Mouse (Mus musculus) heart, embryonic 14.5 days (tissue): ENCODE results near the gene A730009L09Rik. TPM values are rescaled to one million over a fixed set of nuclear protein-coding genes. Genes with fewer than 3 reads are reported as not detected.

ENCODE experiments used
- ATAC-seq: fragments of 200-750 bp; cut with Nextera tagmentation; 2 replicates; pipeline ENCODE4 v1.8.0; 2017; ENCODE audit warnings: low read depth, moderate TSS enrichment; ENCODE audit not compliant: insufficient number of reproducible peaks, insufficient read depth, low FRiP score
- H3K27ac ChIP-seq, 2 experiments: fragments of 200-500 bp in 1 of 2; fragments of 300-500 bp in 1 of 2; sonication (generic) in 1 of 2; replicated peaks in 1 of 2; 2 replicates each; pipeline ENCODE4 v1.5.1; 2012 to 2014; ENCODE audit warnings: low read depth in 2 of 2, low read length in 2 of 2, control low read depth in 1 of 2, mild to moderate bottlenecking in 1 of 2, mixed read lengths in 1 of 2; ENCODE audit not compliant: control insufficient read depth in 1 of 2, insufficient read depth in 1 of 2
- H3K27me3 ChIP-seq: fragments of 300-500 bp; sonication (generic); 2 replicates; pipeline ENCODE4 v1.6.1; 2014; ENCODE audit warnings: mild to moderate bottlenecking, low read length, control low read depth; ENCODE audit not compliant: control insufficient read depth, insufficient read depth
- H3K36me3 ChIP-seq: fragments of 300-500 bp; sonication (generic); 2 replicates; pipeline ENCODE4 v1.6.1; 2014; ENCODE audit warnings: mild to moderate bottlenecking, control low read depth, low read length, mixed read lengths; ENCODE audit not compliant: control insufficient read depth, insufficient read depth
- H3K4me1 ChIP-seq, 2 experiments: fragments of 200-500 bp in 1 of 2; fragments of 300-500 bp in 1 of 2; sonication (generic) in 1 of 2; 2 replicates each; pipeline ENCODE4 v1.6.1; 2012 to 2014; ENCODE audit warnings: low read length in 2 of 2, control low read depth in 1 of 2, mixed read lengths in 1 of 2; ENCODE audit not compliant: control insufficient read depth in 2 of 2, insufficient read depth in 2 of 2
- H3K4me2 ChIP-seq: fragments of 300-500 bp; sonication (generic); 2 replicates; pipeline ENCODE4 v1.6.1; 2014; ENCODE audit warnings: mild to moderate bottlenecking, low read length
- H3K4me3 ChIP-seq, 2 experiments: fragments of 200-500 bp in 1 of 2; fragments of 300-500 bp in 1 of 2; sonication (generic) in 1 of 2; 2 replicates each; pipeline ENCODE4 v1.5.1; 2012 to 2014; ENCODE audit warnings: low read length in 2 of 2, mild to moderate bottlenecking in 2 of 2, control low read depth in 1 of 2, low read depth in 1 of 2, moderate library complexity in 1 of 2; ENCODE audit not compliant: control insufficient read depth in 1 of 2, insufficient read depth in 1 of 2
- H3K9ac ChIP-seq: fragments of 300-500 bp; sonication (generic); 2 replicates; pipeline ENCODE4 v1.6.1; 2014; ENCODE audit warnings: mild to moderate bottlenecking, low read length
- H3K9me3 ChIP-seq: fragments of 300-500 bp; sonication (generic); 2 replicates; pipeline ENCODE4 v1.6.1; 2016; ENCODE audit warnings: low read length, control low read depth; ENCODE audit not compliant: control insufficient read depth
- WGBS: fragments of 180-500 bp; shearing (Covaris S2); extraction: QIAGEN DNeasy Blood & Tissue Kit; methylation state at CpG from one replicate; pipeline ENCODE4 v1.1.7; 2014; 5-methylcytosine and 5-hydroxymethylcytosine counted together
- polyA plus RNA-seq: library from polyadenylated mRNA; unstranded; fragments of >200 nt; fragmentation: Nextera tagmentation; extraction: Ambion mirVana; gene quantifications from 2 replicates; pipeline ENCODE4 v1.2.1, GENCODE M21; 2014

Gene A730009L09Rik
- polyA plus RNA-seq, 1 experiment from 2014 or later, result not detected

DNA sequence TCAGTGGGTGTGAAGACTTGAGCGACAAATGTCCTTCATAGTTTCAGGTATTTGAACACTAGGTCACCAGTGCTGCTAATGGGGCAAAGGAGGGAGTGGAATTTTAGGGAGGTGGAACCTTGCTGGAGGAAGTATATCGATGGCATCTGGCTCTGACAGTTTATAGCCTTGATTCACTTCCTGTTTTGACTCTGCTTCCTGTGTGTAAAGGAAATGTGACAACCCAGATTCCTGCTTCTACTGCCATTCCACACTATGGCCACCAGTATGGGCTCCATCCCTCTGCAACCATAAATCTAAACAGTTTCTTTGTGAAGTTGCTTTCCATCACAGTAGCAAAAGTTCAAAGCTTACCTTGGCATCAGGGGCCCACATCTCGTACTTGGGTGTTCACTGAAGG, 17.9 kb downstream of the A730009L09Rik start:
- no peaks in the 10 kb centered on the region for H3K9me3 ChIP-seq
- no peaks in the 10 kb centered on the region for H3K27me3 ChIP-seq
- H3K4me2 ChIP-seq, result no peak overlapping the region
- no peak overlapping the region for H3K9ac ChIP-seq
- WGBS, result 78% methylated on average over 3 of the region's 3 CpGs
- no peak overlapping the region for H3K27ac ChIP-seq
- H3K36me3 ChIP-seq, result no peaks in the 10 kb centered on the region
- H3K4me3 ChIP-seq, result no peak overlapping the region
- no peak for ATAC-seq
- no peaks in the 10 kb centered on the region for H3K4me1 ChIP-seq

DNA sequence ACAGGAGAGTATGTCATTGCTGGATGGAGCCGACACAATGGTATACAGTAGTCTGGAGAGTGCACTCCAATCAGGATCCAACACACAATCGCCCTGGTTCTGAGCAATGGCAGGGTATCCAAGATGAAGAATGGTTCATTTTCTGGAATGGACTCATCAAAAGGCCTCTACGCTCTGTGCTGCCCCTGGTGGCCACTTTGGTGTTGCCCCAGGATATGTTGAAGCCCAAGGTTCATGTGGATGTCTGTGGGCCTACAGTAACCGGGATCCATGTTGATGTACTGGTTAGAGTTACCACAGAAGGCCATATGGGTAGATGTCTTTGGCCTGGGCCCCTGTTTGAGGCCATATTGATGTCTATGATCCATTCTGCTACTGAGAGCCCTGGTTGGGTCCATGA, 31.1 kb downstream of the A730009L09Rik start:
- ATAC-seq, result no peak
- no peak overlapping the region for H3K4me2 ChIP-seq
- H3K4me1 ChIP-seq, result no peaks in the 10 kb centered on the region
- H3K9me3 ChIP-seq, result no peaks in the 10 kb centered on the region
- no peak overlapping the region for H3K4me3 ChIP-seq
- no peaks in the 10 kb centered on the region for H3K36me3 ChIP-seq
- no peak overlapping the region for H3K27ac ChIP-seq
- 82% methylated on average over 4 of the region's 4 CpGs for WGBS
- H3K27me3 ChIP-seq, result no peaks in the 10 kb centered on the region
- no peak overlapping the region for H3K9ac ChIP-seq

DNA sequence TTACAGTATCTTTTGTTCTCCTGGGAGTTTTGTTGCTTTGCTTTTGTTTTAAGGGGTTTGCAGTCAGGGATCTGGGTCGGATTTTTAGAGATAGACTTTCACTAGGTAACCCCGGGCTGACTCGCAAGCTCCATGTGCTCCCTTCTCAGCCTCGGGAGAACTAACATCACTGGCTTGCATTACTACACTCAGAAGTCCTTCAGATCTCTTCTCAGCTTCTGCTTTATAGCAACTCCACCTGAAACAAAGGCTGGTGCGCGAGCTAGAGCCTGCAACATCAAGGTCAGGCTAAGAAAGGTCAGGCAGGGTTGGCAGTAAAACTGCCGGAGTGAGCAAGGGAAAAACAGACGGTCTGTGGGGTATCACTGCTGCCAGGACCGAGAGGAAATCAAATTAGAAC, 34.2 kb downstream of the A730009L09Rik start:
- Histone ChIP-seq H3K4me2 (peak overlapping the region; percentile 25; the same call in 1 of the 2 replicates), H3K36me3 (no peaks in the 10 kb centered on the region), H3K4me1 (no peaks in the 10 kb centered on the region), H3K9ac (no peak overlapping the region), H3K9me3 (no peaks in the 10 kb centered on the region), H3K27ac (no peak overlapping the region), H3K4me3 (no peak overlapping the region), H3K27me3 (no peaks in the 10 kb centered on the region)
- no peak for ATAC-seq
- WGBS, result 41% methylated on average over 9 of the region's 9 CpGs

DNA sequence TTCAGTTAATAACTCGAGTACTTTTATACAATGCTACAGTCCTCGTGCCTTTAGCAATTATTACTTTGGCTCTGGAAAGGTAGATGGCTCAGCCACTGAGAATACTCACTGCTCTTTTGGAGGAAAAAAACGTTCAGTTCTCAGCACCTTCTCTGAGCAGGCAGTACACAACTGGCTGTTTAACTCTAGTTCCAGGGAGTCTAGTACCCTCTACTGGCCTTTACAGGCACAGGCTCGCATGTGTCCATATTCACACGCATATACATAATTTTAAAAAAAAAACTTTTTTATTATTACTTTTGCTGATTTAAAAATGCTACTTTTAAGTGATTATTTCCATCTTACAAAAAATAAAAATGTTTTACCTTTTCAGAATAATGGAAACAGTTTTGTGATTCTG, 35.5 kb downstream of the A730009L09Rik start:
- Histone ChIP-seq H3K27me3 (no peaks in the 10 kb centered on the region), H3K4me1 (no peaks in the 10 kb centered on the region), H3K36me3 (no peaks in the 10 kb centered on the region), H3K9ac (no peak overlapping the region), H3K27ac (no peak overlapping the region), H3K4me3 (no peak overlapping the region), H3K9me3 (no peaks in the 10 kb centered on the region), H3K4me2 (no peak overlapping the region)
- WGBS, result 79% methylated on average over 5 of the region's 5 CpGs
- ATAC-seq, result no peak

DNA sequence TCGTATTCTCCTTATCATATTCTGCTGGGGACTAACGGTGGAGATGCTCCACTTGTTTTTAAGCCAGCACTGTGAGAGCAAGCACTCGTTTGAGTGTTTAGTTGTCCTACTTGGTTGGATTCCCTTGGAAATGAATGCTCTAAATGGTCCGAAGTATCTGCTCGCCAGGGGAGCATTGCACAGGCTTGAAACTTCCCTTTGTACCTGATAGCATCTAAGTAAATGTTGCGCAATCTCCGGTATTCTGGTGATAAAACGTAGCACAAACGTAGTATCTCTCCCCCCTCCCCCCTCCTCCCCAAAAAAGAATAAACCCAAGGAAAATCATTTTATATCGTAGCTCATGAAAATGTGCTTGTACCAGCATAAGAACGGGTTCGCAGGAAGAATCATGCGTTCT, 39.1 kb downstream of the A730009L09Rik start:
- Histone ChIP-seq H3K9ac (no peak overlapping the region), H3K4me3 (no peak overlapping the region), H3K36me3 (no peaks in the 10 kb centered on the region), H3K27me3 (no peaks in the 10 kb centered on the region), H3K27ac (no peak overlapping the region), H3K4me1 (no peaks in the 10 kb centered on the region), H3K9me3 (no peaks in the 10 kb centered on the region), H3K4me2 (no peak overlapping the region)
- WGBS, result 64% methylated on average over 13 of the region's 13 CpGs
- no peak for ATAC-seq

DNA sequence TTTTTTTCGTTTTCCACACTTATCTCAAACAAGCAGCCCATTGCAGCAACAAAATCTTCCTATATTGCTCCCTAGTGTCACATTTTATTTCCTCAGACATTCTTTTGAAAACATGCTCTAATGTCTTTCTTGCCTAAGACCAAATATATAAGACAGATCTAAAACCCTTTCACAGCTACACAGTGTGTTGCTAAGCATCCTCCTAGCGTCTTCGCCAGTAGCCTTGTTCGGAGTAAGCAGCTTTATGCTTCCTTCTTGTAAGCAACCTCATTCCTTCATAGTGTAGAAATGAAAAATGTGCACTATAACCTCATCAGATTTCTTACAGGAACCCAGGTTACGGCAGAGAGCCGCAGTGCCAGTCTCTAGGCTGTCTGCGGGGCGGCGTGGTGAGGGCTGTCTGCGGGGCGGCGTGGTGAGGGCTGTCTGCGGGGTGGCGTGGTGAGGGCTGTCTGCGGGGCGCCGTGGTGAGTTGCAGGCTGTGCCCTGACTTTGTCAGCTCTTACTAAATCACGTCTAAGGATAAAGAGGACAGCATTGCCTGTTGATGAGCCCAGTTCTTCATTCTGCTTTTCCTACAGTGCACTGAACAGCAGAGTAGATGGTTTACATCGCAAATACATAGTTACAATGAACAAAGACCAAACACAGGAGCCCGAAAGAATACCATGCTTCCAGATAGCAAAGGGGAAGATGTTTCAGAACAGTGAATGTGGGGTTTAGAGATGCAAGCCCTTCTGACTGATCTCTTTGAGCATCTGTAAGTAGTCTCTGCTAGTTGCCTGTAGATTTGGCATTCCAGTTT, 43.4 kb downstream of the A730009L09Rik start:
- Histone ChIP-seq H3K27ac (no peak overlapping the region), H3K4me2 (peak overlapping the region; percentile 35), H3K4me1 (no peaks in the 10 kb centered on the region), H3K9me3 (no peaks in the 10 kb centered on the region), H3K9ac (no peak overlapping the region), H3K4me3 (no peak overlapping the region), H3K27me3 (no peaks in the 10 kb centered on the region), H3K36me3 (no peaks in the 10 kb centered on the region)
- WGBS, result 53% methylated on average over 20 of the region's 20 CpGs
- no peak for ATAC-seq

DNA sequence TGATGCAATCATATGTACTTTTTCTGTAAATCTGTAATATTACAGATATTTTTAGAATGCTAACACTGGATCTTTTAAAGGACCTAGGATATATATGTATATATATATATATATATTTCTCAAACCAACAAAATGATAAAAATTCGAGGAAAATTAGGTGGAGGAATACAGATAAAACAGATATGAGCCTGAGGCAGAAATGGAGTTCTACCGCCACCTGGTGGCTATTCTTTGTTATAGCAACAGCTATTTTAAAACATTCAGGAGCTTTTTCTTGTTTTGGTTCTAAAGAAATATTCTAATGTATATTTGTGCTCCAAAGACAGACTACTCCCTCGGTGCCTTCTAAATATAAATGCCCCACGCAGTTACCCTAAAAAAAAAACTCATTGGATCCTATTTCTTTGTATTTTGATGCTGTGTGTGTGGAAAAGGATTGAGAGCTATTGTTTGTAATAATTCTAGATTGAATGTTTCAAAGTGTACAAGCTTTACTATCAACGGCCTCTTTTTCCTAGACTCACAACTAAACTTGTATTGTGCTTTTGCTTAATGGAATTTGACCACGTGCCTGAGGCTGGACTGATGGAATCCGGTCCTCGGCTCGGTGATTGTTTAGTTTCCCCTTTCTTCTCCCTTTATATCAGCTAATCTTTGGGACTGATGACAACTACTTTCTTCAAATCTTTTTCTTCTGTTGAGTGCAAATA, 44.8 kb downstream of the A730009L09Rik start:
- 24% methylated on average over 9 of the region's 9 CpGs for WGBS
- no peak for ATAC-seq
- no peaks in the 10 kb centered on the region for H3K9me3 ChIP-seq
- no peaks in the 10 kb centered on the region for H3K27me3 ChIP-seq
- no peak overlapping the region for H3K27ac ChIP-seq
- H3K36me3 ChIP-seq, result no peaks in the 10 kb centered on the region
- H3K9ac ChIP-seq, result no peak overlapping the region
- H3K4me2 ChIP-seq, result peak overlapping the region; percentile 29
- H3K4me3 ChIP-seq, result no peak overlapping the region
- no peaks in the 10 kb centered on the region for H3K4me1 ChIP-seq
